Mouse (Mus musculus): ENCODE data around the gene Ctps.

The Ctps gene

DNA sequence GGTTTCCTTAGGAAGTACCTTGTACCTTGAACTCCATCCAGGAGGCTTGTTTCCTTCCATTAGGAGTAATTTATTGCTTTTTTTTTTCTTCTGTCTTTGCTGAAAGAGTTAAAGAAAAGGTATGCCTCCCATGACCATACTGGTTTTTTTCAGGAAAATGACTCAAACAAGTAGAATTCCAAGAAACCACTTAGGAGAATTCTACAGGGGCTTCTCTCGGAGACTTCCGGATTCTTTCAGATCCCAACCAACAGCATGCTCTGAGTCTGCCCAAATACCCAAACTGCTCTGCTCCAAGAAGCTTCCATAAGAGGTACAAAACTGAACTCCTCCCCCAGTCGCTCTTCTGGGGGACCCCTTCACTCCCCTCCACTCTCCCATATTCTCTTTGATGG is 991 bp upstream of the Ctps start:
- DNase-seq (ENCODE audit: low read depth in 1 of 2, low spot score in 2 of 2), result no peak

DNA sequence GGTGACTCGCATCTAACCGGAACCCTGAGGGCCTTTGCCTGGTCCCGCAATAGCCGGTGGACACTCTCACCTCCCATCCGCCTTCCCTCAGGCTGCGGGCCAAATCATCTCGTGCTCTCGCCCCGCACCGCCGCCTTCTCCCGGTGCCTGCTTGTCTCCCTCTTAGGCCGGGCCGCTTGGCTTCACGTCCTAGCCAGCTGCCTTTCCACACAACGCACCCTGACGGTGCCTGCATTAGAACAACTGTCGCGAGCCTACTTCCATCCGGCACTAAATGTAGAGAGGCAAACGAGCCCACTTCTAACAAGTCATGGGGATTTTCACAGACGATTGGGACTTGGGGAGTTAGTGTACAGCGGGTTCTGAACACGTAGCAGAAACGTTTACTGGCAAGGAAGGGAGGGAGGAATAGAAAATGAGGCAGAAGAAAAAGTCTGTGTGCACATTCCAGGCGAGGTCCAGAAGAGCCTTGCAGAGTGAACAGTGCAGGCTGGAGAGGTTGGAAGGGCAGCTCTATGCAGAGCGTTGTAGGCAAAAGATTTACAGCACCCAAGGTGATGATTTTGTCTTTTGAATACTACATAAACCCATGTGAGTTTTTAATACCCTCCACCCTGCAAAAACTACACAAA is 478 bp upstream of the Ctps start:
- DNase-seq (ENCODE audit: low read depth in 1 of 2, low spot score in 2 of 2), result no peak

DNA sequence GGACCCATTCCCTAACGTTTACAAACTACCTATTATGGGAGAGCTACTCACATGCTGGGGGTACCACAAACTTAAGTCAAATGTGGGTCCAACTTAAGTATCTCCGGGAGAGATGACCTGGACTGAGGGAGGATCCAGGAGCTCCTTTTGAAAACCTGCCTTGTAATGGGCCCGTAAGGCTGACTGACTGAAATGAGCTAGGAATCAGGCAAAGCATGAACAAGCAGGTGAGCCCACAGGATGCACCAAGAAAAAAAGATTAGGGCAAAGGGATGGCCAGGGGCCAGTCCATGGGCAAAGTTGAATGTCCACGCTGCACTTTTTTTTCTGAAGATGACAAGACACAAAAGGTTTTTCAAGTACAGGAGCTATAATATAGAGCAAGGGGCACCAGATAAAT is 1.1 kb downstream of the Ctps start:
- no peak for DNase-seq (ENCODE audit: low read depth in 1 of 2, low spot score in 2 of 2)

DNA sequence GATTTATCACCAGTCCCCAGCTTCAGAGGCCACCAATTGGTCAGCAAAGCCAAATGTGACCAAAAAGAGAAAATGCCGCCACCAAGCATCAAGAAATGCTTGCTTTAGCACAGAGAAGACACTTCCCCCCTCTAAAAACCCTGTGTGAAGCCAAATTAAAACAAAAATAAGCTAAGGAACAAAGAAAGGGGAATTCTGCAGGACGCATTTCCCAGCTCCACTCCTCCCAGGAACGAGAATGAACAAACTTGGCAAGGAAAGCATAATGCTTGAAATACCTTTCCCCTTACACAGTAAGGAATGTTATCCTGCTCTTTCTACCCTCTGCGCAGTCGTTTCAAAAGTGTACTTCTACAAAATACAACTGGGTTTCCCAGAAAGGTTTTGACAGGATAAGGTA is 2.1 kb downstream of the Ctps start:
- DNase-seq (ENCODE audit: low read depth in 1 of 2, low spot score in 2 of 2), result no peak

DNA sequence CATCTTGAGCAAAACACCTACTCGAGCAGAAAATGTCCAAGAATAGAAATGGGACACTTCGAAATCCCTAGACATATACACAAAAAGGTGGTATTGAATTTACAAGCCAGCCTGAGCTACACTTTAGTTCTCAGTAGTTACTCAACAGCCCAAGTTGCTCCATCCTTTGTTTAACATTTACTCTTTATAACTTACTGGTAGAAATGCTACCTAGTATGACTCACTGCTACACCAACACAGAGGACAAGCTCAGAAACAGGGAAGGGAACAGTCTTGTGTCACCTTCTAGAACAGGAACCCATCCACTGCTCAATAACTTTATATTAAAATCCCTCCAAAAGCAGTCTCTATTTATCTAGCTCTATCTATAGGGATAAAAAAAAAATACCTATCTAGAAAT is 4.3 kb downstream of the Ctps start:
- DNase-seq (ENCODE audit: low read depth in 1 of 2, low spot score in 2 of 2), result no peak

DNA sequence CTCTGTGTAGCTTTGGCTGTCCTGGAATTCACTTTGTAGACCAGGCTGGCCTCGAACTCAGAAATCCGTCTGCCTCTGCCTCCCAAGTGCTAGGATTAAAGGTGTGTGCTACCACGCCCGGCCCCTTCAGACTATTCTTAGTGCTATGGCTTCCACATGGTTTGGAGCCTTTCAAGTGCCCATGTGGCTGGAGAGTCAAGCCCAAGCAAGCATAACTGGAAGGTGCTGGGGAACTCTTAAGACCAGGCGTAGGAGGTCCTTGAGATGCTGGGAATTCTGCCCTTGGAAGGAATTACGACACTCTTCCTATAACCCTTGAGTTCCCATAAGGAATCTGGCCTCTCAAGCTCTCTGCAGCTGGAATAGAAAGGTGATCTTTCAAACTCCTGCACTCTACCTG is 13.5 kb downstream of the Ctps start:
- DNase-seq (ENCODE audit: low read depth in 1 of 2, low spot score in 2 of 2), result no peak

DNA sequence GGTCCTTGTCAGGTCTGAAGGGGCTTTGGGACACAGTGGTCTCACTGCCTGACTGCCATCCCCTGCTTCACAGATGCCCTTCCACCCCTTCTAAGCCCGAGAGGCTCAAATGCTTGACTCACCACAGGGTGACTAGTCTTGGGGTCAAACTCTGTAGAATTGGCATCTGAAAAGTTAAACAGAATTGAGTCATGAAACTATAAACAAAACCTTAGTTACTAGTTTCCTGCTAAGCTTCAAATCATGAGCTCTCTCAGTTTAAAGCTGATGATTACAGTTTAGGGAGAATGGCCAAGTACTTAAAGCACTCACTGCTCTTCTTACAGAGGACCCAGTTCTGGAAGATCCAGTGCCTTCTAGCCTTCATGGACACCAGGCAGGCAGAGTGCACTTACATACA is 25.2 kb downstream of the Ctps start:
- DNase-seq (ENCODE audit: low read depth in 1 of 2, low spot score in 2 of 2), result no peak

DNA sequence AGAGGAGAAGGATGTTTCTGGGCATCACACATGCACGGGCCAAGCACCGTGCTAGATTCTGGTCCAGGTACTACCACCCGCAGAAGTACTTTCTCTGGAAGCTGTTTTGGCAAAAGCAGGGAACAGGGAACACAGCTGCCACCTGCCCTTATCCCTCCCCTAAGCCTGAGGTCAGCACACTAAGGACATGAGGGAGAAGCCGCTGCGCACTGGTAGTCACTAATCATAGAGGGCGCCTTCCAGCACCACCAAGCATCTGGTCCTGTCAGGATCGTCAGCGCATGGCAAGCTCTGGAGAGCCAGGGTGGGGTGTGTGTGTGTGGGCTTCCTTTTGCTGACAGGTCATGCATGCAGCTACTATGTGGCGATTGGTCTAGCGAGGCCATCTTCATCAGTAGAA is 31.4 kb downstream of the Ctps start:
- no peak for DNase-seq (ENCODE audit: low read depth in 1 of 2, low spot score in 2 of 2)

DNA sequence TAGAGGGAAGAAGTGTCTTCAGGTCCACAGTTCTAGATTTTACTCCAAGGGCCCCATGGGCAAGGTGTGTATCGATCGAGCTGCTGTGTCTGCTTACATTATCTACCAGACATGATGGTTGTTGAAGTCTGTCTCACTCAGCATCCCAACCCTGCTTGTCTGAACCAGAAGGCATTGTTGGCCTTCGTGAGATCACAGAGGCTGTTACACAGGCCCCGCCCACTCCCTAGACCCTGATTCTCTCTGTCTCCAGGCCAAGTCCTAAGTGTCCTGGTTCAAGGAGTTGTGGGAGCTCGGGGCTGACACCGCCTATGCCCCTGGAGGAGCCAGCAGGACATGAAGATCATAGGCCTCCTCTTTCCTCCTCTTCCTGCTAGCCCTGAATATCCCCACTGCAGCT is 38.1 kb downstream of the Ctps start, which contains the start of gene Slfnl1:
TSS of gene Slfnl1 (plus strand) at position 246 of the 400 bp plus-strand sequence.
- no peak for DNase-seq (ENCODE audit: low read depth in 1 of 2, low spot score in 2 of 2)

DNA sequence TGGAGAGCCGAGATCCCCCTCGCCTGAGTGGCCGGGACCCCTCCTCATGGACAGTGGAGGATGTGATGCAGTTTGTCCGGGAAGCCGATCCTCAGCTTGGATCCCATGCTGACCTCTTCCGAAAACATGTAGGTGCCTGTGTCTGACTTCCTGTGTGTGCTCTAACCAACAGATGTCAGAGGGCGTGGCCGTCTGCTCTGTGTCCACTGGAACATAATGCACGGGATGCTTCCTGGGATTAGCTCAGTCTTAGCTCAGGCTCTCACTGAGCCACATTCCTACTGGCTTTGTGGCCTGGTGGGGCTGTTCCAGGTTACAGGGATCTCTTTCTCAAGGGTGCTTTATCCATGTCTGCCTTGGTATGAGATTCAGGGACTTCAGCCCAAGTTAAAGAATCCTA is 41.9 kb downstream of the Ctps start:
- DNase-seq (ENCODE audit: low read depth in 1 of 2, low spot score in 2 of 2), result no peak

DNA sequence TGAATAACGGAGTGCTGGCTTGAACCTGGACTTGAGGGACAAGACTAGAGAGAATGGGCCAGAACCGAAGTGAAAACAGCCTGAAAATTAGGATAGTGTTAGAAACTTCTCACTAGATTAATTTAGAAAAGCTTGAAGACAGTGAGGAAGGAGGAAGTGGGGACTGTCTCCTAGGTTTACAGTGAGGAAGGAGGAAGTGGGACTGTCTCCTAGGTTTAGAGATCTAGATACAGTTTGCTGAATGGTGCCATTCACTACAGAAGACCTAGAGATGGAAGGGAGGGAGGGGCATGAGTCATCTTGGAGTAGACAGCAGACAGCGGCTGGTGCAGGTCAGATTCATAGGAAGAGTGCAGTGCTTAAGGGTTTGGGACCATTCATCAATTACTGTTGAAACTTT is 47.0 kb downstream of the Ctps start:
- no peak for DNase-seq (ENCODE audit: low read depth in 1 of 2, low spot score in 2 of 2)

DNA sequence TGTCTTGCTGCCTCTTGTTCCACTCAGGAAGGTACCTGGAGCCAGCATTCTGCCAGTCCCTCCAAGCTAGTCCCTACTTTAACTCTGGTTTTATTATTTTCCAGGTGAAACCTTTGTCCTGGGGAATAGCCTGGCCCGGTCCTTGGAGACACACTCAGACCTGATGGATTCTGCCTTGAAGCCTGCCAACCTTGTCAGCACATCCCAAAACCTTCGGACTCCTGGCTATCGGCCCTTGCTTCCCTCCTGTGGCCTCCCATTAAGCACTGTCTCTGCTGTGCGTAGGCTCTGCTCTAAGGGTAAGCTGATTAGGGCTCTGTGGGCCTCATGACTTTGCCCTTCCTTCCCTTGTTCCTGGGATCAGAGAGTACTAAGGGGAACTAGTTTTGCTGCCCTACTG is 47.7 kb downstream of the Ctps start:
- no peak for DNase-seq (ENCODE audit: low read depth in 1 of 2, low spot score in 2 of 2)

DNA sequence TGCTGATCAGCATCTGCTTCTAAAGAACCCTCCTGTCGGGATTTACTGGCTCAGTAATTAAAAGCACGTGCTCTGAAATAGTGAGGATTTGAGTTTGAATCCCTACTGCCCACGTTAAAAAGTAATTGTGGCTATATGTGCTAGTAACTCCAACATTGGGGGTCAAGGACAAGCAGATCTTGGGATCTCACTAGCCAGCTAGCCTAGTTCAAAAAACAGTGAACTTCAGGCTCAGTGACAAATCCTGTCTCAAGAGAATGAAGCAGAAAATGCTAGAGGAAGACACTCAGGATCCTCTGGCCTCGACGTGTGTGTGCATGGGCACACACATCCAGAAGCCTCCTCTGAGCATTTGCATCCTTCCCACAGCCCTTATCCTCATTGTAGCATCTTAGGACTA is 48.3 kb downstream of the Ctps start:
- no peak for DNase-seq (ENCODE audit: low read depth in 1 of 2, low spot score in 2 of 2)

DNA sequence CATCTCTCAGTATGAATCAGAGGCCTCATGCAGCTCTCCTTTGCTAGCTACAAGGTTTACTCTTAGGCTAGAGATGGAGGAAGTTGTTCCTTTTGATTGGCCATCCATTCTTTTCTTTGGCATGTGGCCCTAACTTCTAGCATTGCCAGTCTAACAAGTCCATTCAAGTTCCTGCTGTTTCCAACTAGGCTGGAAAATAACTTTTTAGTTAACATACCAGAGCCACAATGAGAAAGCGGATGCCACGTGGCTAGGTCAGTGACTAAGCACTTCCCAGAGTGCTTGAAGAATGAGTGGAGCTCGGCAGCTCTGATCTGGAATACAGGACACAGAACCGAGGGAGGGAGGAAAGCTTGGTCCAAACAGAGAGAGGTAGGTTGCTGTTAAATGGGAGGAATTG is 52.7 kb downstream of the Ctps start:
- no peak for DNase-seq (ENCODE audit: low read depth in 1 of 2, low spot score in 2 of 2)

DNA sequence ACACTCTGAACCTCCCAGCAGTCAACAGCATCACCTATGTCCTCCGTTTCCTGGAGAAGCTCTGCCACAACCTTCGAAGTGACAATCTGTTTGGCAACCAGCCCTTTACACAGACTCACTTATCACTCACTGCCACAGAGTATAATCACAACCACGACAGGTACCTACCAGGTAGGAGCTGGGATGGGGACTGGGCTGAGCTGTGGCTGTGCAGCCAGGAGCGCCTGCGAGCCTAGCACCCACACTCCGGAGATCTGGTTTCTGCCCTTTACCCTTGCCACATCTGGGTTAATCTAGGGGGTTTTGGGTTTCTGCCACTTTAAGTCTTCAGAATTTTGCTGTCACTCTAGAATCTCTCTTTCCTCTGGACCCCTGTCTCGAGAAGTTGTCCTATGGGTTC is 53.2 kb downstream of the Ctps start:
- DNase-seq (ENCODE audit: low read depth in 1 of 2, low spot score in 2 of 2), result no peak

DNA sequence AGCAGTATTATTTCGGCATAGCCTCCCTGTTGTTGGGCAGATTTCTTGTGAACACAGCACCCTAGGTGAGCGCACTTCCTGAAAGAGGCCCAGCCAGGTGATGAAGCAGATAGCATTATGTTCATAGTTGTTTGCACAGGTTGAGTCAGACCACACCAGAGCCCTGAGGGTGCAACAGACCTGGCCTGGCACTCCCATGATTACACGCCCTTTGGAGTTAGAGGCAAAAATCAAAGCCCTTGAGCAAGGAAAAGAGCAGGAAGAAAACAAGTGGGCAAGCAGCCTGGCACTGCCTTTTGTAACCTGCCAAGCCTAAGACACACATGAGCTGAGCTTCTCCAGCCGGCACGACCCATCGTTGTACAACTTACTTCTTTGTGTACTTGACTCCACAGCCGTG is 53.6 kb downstream of the Ctps start:
- DNase-seq (ENCODE audit: low read depth in 1 of 2, low spot score in 2 of 2), result no peak

DNA sequence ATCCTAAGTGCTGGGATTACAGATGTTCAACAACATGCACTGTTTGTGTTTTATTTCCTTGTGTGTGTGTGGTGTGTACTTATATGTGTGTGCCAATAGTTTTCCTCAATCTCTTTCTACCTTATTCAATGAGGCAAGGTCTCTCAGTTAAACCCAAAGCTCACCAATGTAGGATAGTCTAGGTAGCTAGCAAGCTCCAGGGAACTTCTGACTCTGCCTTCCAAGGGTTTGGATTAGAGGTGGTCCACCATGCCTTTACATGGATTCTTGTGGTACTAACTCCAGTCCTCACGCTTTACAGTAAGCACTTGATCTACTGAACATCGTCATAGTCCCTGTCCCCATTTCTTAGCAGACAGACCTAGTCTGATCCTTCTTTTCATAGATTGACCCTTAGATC is 55.7 kb downstream of the Ctps start:
- no peak for DNase-seq (ENCODE audit: low read depth in 1 of 2, low spot score in 2 of 2)

DNA sequence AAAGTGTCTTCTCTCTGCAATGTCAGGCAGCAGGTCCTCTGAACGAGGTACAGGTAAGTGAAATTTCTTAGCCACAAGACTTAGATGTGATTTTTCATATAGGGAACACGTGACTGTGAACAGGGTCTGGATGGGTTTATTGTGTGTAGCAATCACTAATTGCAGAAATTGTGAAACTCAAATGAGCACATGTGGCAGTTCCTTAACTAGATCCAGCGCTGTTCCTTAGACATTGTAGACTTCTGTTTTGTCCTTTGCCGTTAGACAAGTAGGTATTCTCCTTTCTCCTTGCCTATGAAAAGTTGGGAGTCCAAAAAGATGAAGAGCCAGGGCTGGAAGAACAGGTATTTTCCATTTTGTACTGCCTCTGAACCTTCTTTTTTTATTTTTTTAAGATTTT is 58.9 kb downstream of the Ctps start:
- DNase-seq (ENCODE audit: low read depth in 1 of 2, low spot score in 2 of 2), result no peak

DNA sequence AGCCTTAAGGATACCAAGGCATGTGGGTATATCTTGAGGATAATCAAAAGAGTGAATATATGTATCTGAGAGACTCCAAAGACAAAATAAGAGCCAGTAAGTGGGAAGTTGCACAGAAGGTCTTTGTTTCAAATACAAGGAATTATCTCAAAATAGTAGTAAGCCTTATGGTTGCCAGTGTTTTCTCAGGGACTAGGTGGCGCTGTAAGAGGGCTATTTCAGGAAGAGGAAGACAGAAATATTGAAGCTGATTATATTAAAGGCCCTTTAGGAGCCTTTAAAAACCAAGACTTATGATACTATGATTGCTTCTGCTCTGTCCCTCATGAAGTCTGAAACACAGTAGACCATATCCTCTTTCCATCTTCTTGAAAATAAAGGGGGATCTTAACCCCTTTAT is 63.1 kb downstream of the Ctps start:
- no peak for DNase-seq (ENCODE audit: low read depth in 1 of 2, low spot score in 2 of 2)

All from monocyte, adult 2 months (primary cell).